Mouse (Mus musculus) liver, embryonic 18 days (tissue): ENCODE measurements around the gene Oosp2. TPM values are rescaled to one million over a fixed set of nuclear protein-coding genes. Genes with fewer than 3 reads are reported as not detected.

Experiments
- polyA plus RNA-seq: library from polyadenylated mRNA; depleted of rRNA; stranded (reverse); fragments of >200 nt; gene quantifications from 2 replicates; pipeline ENCODE4 v1.2.3, GENCODE M21; 2012; rRNA removed

The Oosp2 gene
- polyA plus RNA-seq = 0.11 TPM in 1 of 2 replicates, not detected in the other

GRCm38 (mm10) chr19:11660459-11660858 lies at the start of gene Oosp2:
Gene Oosp2, minus strand, starts transcription at chr19:11660559.

GRCm38 (mm10) chr19:11696755-11697154 lies 36.4 kb upstream of the Oosp2 start, which contains the start of gene Oosp3:
Gene Oosp3, plus strand, starts transcription at chr19:11697055.

GRCm38 (mm10) chr19:11690839-11691238 lies 30.5 kb upstream of the Oosp2 start, which contains the start of gene Oosp1:
Gene Oosp1, minus strand, starts transcription at chr19:11691150.

DNA sequence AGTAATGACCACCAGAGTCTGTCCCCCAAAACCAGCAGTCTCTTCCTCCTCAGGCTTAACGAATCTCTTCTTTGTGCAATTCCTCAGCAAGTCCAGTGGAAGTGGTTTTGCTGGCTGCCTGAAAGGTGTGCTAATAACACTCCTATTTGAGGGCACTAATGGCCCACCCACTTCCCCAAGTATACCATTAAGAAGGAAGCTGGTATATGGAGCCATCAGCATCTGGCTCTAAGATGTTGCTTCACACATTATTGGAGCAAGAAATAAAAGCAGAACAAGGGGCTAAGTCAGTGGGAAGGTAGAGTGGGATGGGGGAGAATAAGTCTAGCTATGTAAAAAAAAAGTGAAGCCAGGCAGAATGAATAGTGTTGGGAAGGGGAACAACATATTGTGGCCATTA lies 19.6 kb downstream of the Oosp2 start, which contains the start of gene Ms4a3:
Gene Ms4a3 (minus strand): TSS at position 120 of the 400 bp plus-strand sequence.

DNA sequence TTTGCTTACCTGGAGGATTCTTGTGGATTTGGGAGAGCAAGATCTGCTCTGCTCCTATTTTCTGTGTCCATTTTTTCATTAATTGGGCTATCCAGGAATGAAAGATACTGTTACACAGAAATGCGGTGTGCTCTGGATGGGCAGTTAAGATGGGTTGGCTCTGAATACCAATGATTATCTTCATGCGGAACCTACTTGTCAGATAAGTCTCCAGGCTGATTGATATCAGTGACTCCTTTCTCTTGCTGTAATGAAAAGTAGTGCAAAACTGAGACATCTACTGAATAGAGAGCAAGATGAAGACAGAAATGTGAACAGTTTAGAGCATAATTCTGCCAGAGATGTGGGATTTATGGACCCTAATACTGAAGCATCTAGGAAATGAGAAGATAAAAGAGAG lies 36.8 kb downstream of the Oosp2 start, which contains the start of gene Ms4a2:
Gene Ms4a2 (minus strand): TSS at position 169 of the 400 bp plus-strand sequence.

DNA sequence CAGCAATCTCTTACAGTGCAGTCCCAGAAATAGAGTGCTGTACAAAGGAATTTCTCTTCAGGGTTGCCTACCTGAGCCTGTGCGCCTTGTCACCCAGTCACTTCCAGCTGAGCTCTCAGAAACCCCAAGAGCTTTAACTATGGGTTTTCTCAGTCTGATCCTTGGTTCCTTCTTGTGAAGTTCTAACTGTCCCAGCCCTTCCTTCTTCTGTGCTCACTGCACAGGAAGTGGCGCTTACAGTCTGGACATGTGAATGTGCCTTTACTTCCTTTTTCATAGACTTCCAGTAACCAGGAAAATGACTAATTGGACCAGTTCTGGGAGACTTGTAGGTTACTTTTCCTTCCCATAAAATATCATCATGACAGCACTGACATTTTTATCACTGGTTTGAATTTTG lies 55.8 kb downstream of the Oosp2 start, which contains the start of gene Ms4a6d:
Gene Ms4a6d (minus strand): TSS at position 247 of the 400 bp plus-strand sequence.

Other genes with a start within 250 kb of the Oosp2 start
- 0.41 and 0.71 TPM in 2 replicates for gene Ms4a4b, start 217.0 kb downstream of the Oosp2 start, polyA plus RNA-seq
- 10.9 and 11.9 TPM in 2 replicates for gene Ms4a6c, start 191.2 kb downstream of the Oosp2 start, polyA plus RNA-seq
- gene Gm8369, start 174.6 kb downstream of the Oosp2 start, polyA plus RNA-seq = 1.0 and 1.4 TPM in 2 replicates
- gene Ms4a6b, start 144.0 kb downstream of the Oosp2 start, polyA plus RNA-seq = 6.1 and 8.9 TPM in 2 replicates
- 0.84 and 0.89 TPM in 2 replicates for gene Ms4a4d, start 123.8 kb downstream of the Oosp2 start, polyA plus RNA-seq
- 6.1 and 6.2 TPM in 2 replicates for gene Ms4a6d, start 55.7 kb downstream of the Oosp2 start, polyA plus RNA-seq
- 0.52 and 0.58 TPM in 2 replicates for gene Ms4a2, start 36.8 kb downstream of the Oosp2 start, polyA plus RNA-seq
- 20.7 and 27.6 TPM in 2 replicates for gene Ms4a3, start 19.7 kb downstream of the Oosp2 start, polyA plus RNA-seq
- 0.06 and 0.12 TPM in 2 replicates for gene Oosp1, start 30.6 kb upstream of the Oosp2 start, polyA plus RNA-seq
- gene Oosp3, start 36.5 kb upstream of the Oosp2 start, polyA plus RNA-seq = not detected in 2 replicates
- gene Gif, start 87.0 kb upstream of the Oosp2 start, polyA plus RNA-seq = 0.01 TPM in 1 of 2 replicates, not detected in the other
- 22.2 and 23.1 TPM in 2 replicates for gene Mrpl16, start 109.8 kb upstream of the Oosp2 start, polyA plus RNA-seq
- 1.2 and 1.4 TPM in 2 replicates for gene Stx3, start 158.8 kb upstream of the Oosp2 start, polyA plus RNA-seq
- not detected in 2 replicates for gene Olfr1417, start 178.7 kb upstream of the Oosp2 start, polyA plus RNA-seq
- gene Olfr1418, start 200.5 kb upstream of the Oosp2 start, polyA plus RNA-seq = not detected in 2 replicates
- gene Olfr1419, start 214.5 kb upstream of the Oosp2 start, polyA plus RNA-seq = not detected in 2 replicates
- gene Olfr1420, start 226.0 kb upstream of the Oosp2 start, polyA plus RNA-seq = not detected in 2 replicates